Mouse (Mus musculus) lung, adult 18-20 months (tissue): Measurements from ENCODE around the gene Rdh11.
A peak's percentile ranks its signal among the peaks of the same experiment; 100 is the strongest.
"Not testable (repeated sequence)": the region's sequence is repeated elsewhere in the genome, so short reads cannot be mapped to it uniquely, and the experiment has no call there.

Experiments
- DNase-seq, 2 experiments: peaks; one replicate each; pipeline ENCODE4 v3.0.0; 2022; ENCODE audit warnings: mixed read lengths in 2 of 2

Gene Rdh11

GRCm38 (mm10) chr12:79192193-79192592 is at the start of gene Rdh11:
Gene Rdh11 (minus strand): TSS chr12:79192293.
- no peak for DNase-seq

GRCm38 (mm10) chr12:79235485-79236080 is 43.5 kb upstream of the Rdh11 start:
- DNase-seq, result peak; percentile 10 to 16

GRCm38 (mm10) chr12:79217511-79217910 is 25.4 kb upstream of the Rdh11 start:
- no peak for DNase-seq

GRCm38 (mm10) chr12:79211447-79211846 is 19.4 kb upstream of the Rdh11 start:
- DNase-seq, result no peak

GRCm38 (mm10) chr12:79208703-79209464 is 16.8 kb upstream of the Rdh11 start, which contains the start of gene Rdh12:
Gene Rdh12 (plus strand): TSS chr12:79208914.
- DNase-seq, result peak; percentile 35 to 56

GRCm38 (mm10) chr12:79201882-79202281 is 9.8 kb upstream of the Rdh11 start:
- DNase-seq, result no peak

GRCm38 (mm10) chr12:79197105-79197504 is 5.0 kb upstream of the Rdh11 start:
- DNase-seq, result no peak

- DNase-seq, result peak; percentile 57
These were observed 1.3 kb upstream of the Rdh11 start for GRCm38 (mm10) chr12:79193441-79193840.

- peak; percentile 78 for DNase-seq
These were observed 392 bp downstream of the Rdh11 start for GRCm38 (mm10) chr12:79191701-79192100.

- DNase-seq, result peak; percentile 76 to 84
These were observed 991 bp downstream of the Rdh11 start for GRCm38 (mm10) chr12:79190931-79191673.

- DNase-seq, result not testable (repeated sequence)
These were observed 6.9 kb downstream of the Rdh11 start for GRCm38 (mm10) chr12:79185160-79185559.

GRCm38 (mm10) chr12:79175998-79176397 is 16.1 kb downstream of the Rdh11 start:
- no peak for DNase-seq

GRCm38 (mm10) chr12:79173721-79174120 is 18.4 kb downstream of the Rdh11 start:
- DNase-seq, result no peak

- peak; percentile 92 to 93 for DNase-seq
These were observed 19.8 kb downstream of the Rdh11 start, which contains the start of gene Vti1b for GRCm38 (mm10) chr12:79172019-79172941. Gene Vti1b (minus strand): TSS chr12:79172667.

- DNase-seq, result no peak
These were observed 20.7 kb downstream of the Rdh11 start for GRCm38 (mm10) chr12:79171269-79171995.

GRCm38 (mm10) chr12:79170421-79170820 is 21.7 kb downstream of the Rdh11 start:
- no peak for DNase-seq

- no peak for DNase-seq
These were observed 22.9 kb downstream of the Rdh11 start for GRCm38 (mm10) chr12:79169173-79169572.

GRCm38 (mm10) chr12:79162876-79163275 is 29.2 kb downstream of the Rdh11 start:
- no peak for DNase-seq

GRCm38 (mm10) chr12:79149653-79150052 is 42.4 kb downstream of the Rdh11 start:
- DNase-seq, result no peak

- DNase-seq, result no peak
These were observed 50.7 kb downstream of the Rdh11 start for GRCm38 (mm10) chr12:79141384-79141783.

- peak in 1 of 2 experiments; percentile 7 for DNase-seq
These were observed 51.3 kb downstream of the Rdh11 start for GRCm38 (mm10) chr12:79140811-79141210.

GRCm38 (mm10) chr12:79139417-79139816 is 52.7 kb downstream of the Rdh11 start:
- peak in 1 of 2 experiments; percentile 22 for DNase-seq
